Mouse (Mus musculus) ES-Bruce4 (cell line): ENCODE data around the gene Gimap8.

ENCODE experiments used
- CTCF ChIP-seq: IDR thresholded peaks from one replicate; pipeline ENCODE4 v1.8.1; 2011; ENCODE audit warnings: low read depth, low read length
- EP300 ChIP-seq: IDR thresholded peaks from 2 replicates; pipeline ENCODE4 v1.6.1; 2011; ENCODE audit warnings: low read depth, low read length; ENCODE audit not compliant: insufficient read depth
- POLR2A ChIP-seq: IDR thresholded peaks from one replicate; pipeline ENCODE4 v1.8.1; 2011; ENCODE audit warnings: low read length; ENCODE audit not compliant: insufficient read depth

- TF ChIP-seq EP300 (no peak), POLR2A (no peak), CTCF (no peak)
These were observed 40.0 kb downstream of the Gimap8 start for GRCm38 (mm10) chr6:48687077-48687476.
